Mouse (Mus musculus) megakaryocyte, embryonic 14.5 days (primary cell): ENCODE measurements around the gene Abcc4.

ENCODE experiments used
- FLI1 ChIP-seq: IDR thresholded peaks from 2 replicates; pipeline ENCODE4 v1.6.1; 2012; ENCODE audit warnings: low read length, inconsistent platforms, mixed read lengths
- GATA1 ChIP-seq: IDR thresholded peaks from 3 replicates; pipeline ENCODE4 v1.6.1; 2012; ENCODE audit warnings: mixed read lengths, low read length, inconsistent platforms, borderline replicate concordance

DNA sequence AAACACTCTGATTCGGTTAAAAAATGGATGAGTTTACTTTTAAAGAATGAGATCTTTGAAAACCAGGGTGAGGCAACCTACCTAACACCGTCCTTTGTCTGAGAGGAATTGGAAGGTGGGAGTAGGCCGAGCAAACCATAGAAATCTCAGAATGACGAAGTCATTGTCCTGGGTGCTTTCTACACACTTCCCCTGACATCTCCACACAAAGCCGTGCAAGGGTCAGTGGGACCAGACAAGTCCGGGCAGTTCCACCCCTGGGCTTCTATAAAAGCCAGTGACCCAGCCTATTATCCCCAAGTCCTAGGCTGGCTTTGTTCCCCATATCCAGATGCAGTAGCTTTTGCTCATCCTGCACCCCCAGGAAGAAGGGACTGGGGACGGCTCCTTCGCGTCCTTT lies 163.1 kb downstream of the Abcc4 start:
- TF ChIP-seq FLI1 (no peak), GATA1 (no peak)
